Mouse (Mus musculus) embryonic facial prominence, embryonic 12.5 days (tissue): Measurements from ENCODE around the gene Plekha8. TPM values are rescaled to one million over a fixed set of nuclear protein-coding genes. Genes with fewer than 3 reads are reported as not detected.

Source experiments
- ATAC-seq: fragments of 200-750 bp; cut with Nextera tagmentation; 2 replicates; pipeline ENCODE4 v1.8.0; 2017; ENCODE audit not compliant: insufficient number of reproducible peaks, insufficient read depth, low FRiP score, low TSS enrichment
- H3K27ac ChIP-seq: fragments of 300-500 bp; sonication (generic); 2 replicates; pipeline ENCODE4 v1.5.1; 2016; ENCODE audit warnings: mild to moderate bottlenecking
- H3K27me3 ChIP-seq: fragments of 300-500 bp; sonication (generic); 2 replicates; pipeline ENCODE4 v1.6.1; 2016; ENCODE audit warnings: mild to moderate bottlenecking, moderate library complexity
- H3K36me3 ChIP-seq: fragments of 300-500 bp; sonication (generic); 2 replicates; pipeline ENCODE4 v1.6.1; 2016; ENCODE audit warnings: mild to moderate bottlenecking
- H3K4me1 ChIP-seq: fragments of 300-500 bp; sonication (generic); 2 replicates; pipeline ENCODE4 v1.6.1; 2016
- H3K4me2 ChIP-seq: fragments of 300-500 bp; sonication (generic); replicated peaks from 2 replicates; pipeline ENCODE4 v1.6.1; 2016; ENCODE audit warnings: mild to moderate bottlenecking, moderate library complexity
- H3K4me3 ChIP-seq: fragments of 300-500 bp; sonication (generic); 2 replicates; pipeline ENCODE4 v1.5.1; 2016; ENCODE audit warnings: mild to moderate bottlenecking
- H3K9ac ChIP-seq: fragments of 300-500 bp; sonication (generic); 2 replicates; pipeline ENCODE4 v1.6.1; 2016; ENCODE audit warnings: mild to moderate bottlenecking, moderate library complexity
- H3K9me3 ChIP-seq: fragments of 300-500 bp; sonication (generic); 2 replicates; pipeline ENCODE4 v1.6.1; 2016; ENCODE audit warnings: mild to moderate bottlenecking, moderate library complexity
- WGBS: fragments of 180-500 bp; shearing (Covaris S2); methylation state at CpG from one replicate; pipeline ENCODE4 v1.1.7; 2016; 5-methylcytosine and 5-hydroxymethylcytosine counted together
- polyA plus RNA-seq: library from polyadenylated mRNA; unstranded; fragments of >200 nt; fragmentation: Nextera tagmentation; extraction: Ambion mirVana; gene quantifications from 2 replicates; pipeline ENCODE4 v1.2.1, GENCODE M21; 2016

The Plekha8 gene
- polyA plus RNA-seq, 1 experiment from 2014 or later, result 23.3 TPM

DNA sequence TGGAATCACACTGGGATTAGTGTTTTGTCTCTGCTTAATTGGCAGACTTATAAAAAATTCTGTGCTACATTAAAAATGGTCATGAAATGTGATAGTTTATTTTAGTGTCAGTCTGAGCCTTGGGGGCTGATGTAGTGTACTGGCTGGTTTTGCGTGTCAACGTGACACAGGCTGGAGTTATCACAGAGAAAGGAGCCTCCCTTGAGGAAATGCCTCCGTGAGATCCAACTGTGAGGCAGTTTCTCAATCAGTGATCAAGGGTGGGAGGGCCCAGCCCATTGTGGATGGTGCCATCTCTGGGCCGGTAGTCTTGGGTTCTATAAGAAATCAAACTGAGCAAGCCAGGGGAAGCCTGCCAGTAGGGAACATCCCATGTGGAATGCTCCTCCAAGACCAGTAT lies 11.3 kb downstream of the Plekha8 start:
- Histone ChIP-seq H3K36me3 (peaks cover 6% of the 10 kb centered on the region; the same call in 1 of the 2 replicates), H3K4me3 (no peak overlapping the region), H3K9ac (no peak overlapping the region), H3K27ac (no peak overlapping the region), H3K27me3 (no peaks in the 10 kb centered on the region), H3K4me2 (no peak overlapping the region), H3K4me1 (no peaks in the 10 kb centered on the region), H3K9me3 (0 out of 2 replicates have a peak, but pooled peaks cover 4% of the 10 kb centered on the region)
- no peak for ATAC-seq
- WGBS, result 68% methylated on average over 4 of the region's 4 CpGs

DNA sequence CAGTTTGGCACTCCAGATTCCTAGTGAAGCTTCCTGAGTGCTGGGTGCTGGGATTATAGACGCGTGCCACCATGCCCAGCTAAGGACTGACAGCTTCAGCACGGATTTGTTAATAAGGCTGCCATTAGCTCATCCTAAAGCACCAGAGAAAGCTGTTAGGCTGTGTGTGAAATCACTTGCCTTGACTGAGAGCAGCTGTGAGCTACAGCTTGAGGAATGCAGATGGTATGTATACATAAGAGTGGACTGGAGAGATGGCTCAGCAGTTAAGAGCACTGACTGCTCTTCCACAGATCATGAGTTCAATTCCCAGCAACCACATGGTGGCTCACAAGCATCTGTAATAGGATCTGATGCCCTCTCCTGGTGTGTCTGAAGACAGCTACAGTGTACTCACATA lies 22.5 kb downstream of the Plekha8 start:
- Histone ChIP-seq H3K4me1 (no peaks in the 10 kb centered on the region), H3K27me3 (no peaks in the 10 kb centered on the region), H3K4me2 (no peak overlapping the region), H3K36me3 (peaks cover 29% of the 10 kb centered on the region; the same call in 1 of the 2 replicates), H3K27ac (no peak overlapping the region), H3K4me3 (no peak overlapping the region), H3K9ac (no peak overlapping the region), H3K9me3 (no peaks in the 10 kb centered on the region)
- WGBS, result 82% methylated on average over 3 of the region's 3 CpGs
- no peak for ATAC-seq

DNA sequence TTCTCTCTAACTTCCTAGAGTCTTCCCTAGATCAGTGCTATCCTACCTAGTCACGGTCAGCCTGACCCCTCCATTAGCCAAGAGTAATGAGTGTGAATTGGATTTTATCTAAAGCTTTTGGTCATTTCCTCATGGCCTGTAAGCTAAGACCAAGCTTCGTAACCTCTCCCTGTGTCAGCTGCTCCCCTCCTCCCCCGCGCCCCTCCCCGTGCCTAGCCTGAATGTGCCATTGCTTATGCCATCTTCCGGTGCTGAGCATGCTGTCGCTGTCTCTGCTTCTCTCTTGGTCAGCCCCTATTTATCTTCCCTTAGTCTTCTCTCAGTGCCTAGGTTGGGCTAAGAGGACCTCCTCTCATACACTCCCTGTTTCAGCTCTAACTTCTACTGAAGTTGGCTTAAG lies 24.6 kb downstream of the Plekha8 start:
- 89% methylated on average over 7 of the region's 7 CpGs for WGBS

DNA sequence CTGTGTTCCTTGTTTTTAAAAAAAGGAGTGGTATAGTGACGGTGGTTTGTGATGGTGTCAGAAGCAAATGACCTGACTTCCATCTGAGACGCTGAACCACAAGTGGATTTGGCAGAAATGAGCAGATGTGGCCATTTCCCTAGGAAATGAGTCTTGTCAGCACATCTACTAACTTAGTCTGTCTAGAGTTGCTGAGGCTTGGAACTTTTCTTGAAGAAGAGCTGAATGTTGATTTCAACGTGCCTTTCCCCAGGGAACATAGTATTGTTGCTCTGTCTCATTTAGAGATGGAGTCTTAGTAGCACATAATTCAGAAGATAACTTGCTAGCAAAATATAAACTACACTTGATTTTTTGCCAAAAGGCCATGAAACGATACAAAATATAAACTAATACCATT lies 25.4 kb downstream of the Plekha8 start:
- H3K27me3 ChIP-seq, result no peaks in the 10 kb centered on the region
- no peak overlapping the region for H3K4me3 ChIP-seq
- H3K27ac ChIP-seq, result no peak overlapping the region
- H3K4me1 ChIP-seq, result no peaks in the 10 kb centered on the region
- no peak for ATAC-seq
- no peaks in the 10 kb centered on the region for H3K9me3 ChIP-seq
- no peak overlapping the region for H3K4me2 ChIP-seq
- H3K9ac ChIP-seq, result no peak overlapping the region
- WGBS, result 76% methylated on average over 4 of the region's 4 CpGs
- peaks cover 42% of the 10 kb centered on the region for H3K36me3 ChIP-seq

More for the DNA sequence above, 24.6 kb downstream of the Plekha8 start:
- no peak overlapping the region for H3K4me2 ChIP-seq
- H3K36me3 ChIP-seq, result peaks cover 42% of the 10 kb centered on the region
- H3K4me3 ChIP-seq, result no peak overlapping the region
- H3K9me3 ChIP-seq, result no peaks in the 10 kb centered on the region
- ATAC-seq, result no peak
- no peaks in the 10 kb centered on the region for H3K4me1 ChIP-seq
- H3K27ac ChIP-seq, result no peak overlapping the region
- no peak overlapping the region for H3K9ac ChIP-seq
- H3K27me3 ChIP-seq, result no peaks in the 10 kb centered on the region

DNA sequence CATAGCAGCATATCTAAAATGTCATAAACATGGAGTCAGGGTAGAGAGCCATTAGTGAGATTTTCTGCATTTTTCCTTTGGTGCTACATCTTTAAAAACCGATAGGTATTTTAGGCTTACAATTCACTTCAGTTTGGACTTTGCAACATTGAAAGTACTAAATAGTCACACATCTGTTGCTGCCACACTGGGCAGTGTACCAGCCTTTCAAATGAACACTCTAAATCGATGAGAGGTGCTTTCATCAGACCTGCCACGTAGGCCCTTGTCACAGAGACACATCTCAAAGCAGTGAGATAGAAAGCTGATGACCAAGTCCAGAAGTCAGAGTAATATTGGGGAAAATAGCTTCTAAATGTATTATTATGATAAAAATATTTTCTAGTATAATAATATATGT lies 33.5 kb downstream of the Plekha8 start:
- Histone ChIP-seq H3K9me3 (no peaks in the 10 kb centered on the region), H3K4me2 (no peak overlapping the region)

DNA sequence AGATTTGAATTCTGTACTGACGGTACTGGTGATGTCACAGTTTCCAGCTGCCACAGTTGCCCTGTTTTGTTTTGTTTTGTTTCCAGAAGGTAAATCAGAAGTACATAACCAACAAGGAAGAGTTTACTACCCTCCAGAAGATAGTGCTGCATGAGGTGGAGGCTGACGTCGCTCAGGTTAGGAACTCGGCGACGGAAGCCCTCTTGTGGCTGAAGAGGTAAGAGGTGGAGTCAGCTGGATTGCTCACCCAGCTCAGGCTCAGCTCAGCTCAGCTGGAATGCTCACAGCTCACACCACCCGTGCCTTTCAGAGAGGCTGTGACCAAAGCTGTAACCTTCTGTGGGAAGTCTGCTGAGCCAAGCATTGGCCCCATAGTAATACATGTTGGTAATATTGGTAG lies 34.8 kb downstream of the Plekha8 start:
- no peak overlapping the region for H3K4me2 ChIP-seq
- H3K27me3 ChIP-seq, result no peaks in the 10 kb centered on the region
- no peaks in the 10 kb centered on the region for H3K9me3 ChIP-seq
- no peak overlapping the region for H3K4me3 ChIP-seq
- 32% methylated on average over 7 of the region's 7 CpGs for WGBS
- H3K36me3 ChIP-seq, result peaks cover 48% of the 10 kb centered on the region
- H3K4me1 ChIP-seq, result no peaks in the 10 kb centered on the region
- no peak overlapping the region for H3K27ac ChIP-seq
- no peak for ATAC-seq
- no peak overlapping the region for H3K9ac ChIP-seq

More for the DNA sequence above, 33.5 kb downstream of the Plekha8 start:
- Histone ChIP-seq H3K9ac (no peak overlapping the region), H3K4me3 (no peak overlapping the region), H3K27me3 (no peaks in the 10 kb centered on the region), H3K27ac (no peak overlapping the region), H3K36me3 (peaks cover 49% of the 10 kb centered on the region), H3K4me1 (no peaks in the 10 kb centered on the region)
- WGBS, result 87% methylated on average over 3 of the region's 3 CpGs
- no peak for ATAC-seq

DNA sequence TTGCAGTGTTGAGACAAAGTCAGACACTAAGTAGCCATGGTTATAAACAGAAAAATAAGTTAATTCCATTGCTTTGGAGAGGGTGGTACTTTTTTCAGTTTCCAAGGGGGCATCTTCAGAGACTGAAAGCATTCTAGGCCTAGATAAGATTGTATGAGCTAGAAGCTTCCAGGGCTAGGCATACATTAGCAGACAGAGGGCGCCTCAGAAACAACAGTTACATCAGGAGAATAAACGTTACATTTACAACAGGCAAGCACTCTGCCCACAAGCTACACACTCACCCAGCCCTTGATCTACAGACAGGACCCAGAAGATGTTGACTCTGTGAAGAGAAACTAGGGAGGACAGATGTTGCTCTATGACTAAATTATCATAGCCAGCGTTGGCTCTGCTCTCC lies 36.6 kb downstream of the Plekha8 start:
- H3K27ac ChIP-seq, result no peak overlapping the region

DNA sequence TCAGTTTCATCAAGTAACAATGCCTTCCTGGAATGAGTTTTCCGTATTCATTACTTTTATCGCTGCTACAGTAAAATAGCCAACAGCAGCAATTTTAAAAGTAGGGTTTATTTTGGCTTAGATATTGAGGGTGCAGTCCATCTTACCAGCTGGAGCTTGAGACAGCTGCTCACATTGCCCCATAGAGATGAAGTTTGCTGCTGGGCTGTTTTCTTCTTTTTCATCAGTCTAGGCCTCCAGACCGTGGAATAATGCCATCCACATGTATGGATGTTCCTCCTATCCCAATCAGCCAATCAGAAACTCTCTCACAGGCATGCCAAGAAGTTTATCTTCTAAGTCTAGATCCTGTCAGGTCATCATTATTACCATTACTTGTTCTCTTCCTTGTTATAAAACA lies 45.0 kb downstream of the Plekha8 start:
- Histone ChIP-seq H3K27ac (no peak overlapping the region), H3K4me1 (no peaks in the 10 kb centered on the region), H3K36me3 (peaks cover 39% of the 10 kb centered on the region), H3K4me3 (no peak overlapping the region), H3K9ac (no peak overlapping the region), H3K4me2 (no peak overlapping the region), H3K27me3 (no peaks in the 10 kb centered on the region), H3K9me3 (no peaks in the 10 kb centered on the region)
- ATAC-seq, result no peak
- WGBS, result 90% methylated on average over 3 of the region's 3 CpGs

More for the DNA sequence above, 36.6 kb downstream of the Plekha8 start:
- 50% methylated on average over 3 of the region's 3 CpGs for WGBS
- no peak for ATAC-seq
- peaks cover 43% of the 10 kb centered on the region for H3K36me3 ChIP-seq
- H3K4me1 ChIP-seq, result no peaks in the 10 kb centered on the region
- no peak overlapping the region for H3K9ac ChIP-seq
- no peaks in the 10 kb centered on the region for H3K27me3 ChIP-seq
- H3K9me3 ChIP-seq, result no peaks in the 10 kb centered on the region
- H3K4me2 ChIP-seq, result no peak overlapping the region
- no peak overlapping the region for H3K4me3 ChIP-seq

DNA sequence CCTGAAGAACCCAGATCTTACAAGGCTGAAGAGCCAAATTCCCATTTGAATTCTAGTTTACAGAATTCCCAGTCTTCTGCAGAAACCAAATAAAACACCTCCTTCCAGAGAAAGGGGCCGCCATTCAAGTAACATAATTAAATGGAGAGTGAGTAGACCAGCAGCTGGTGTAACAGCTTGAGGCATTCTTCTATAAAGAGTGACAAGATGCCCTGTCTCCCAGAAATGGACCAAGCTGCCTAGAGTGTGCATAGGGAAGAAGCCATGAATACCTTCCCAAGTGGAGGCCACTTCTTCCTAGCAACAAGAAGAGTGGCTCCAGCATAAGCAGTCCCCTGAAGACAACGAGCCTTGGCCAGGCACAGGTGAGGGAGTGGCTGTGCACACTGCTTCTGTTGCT lies 47.0 kb downstream of the Plekha8 start:
- no peaks in the 10 kb centered on the region for H3K27me3 ChIP-seq
- ATAC-seq, result no peak
- no peak overlapping the region for H3K27ac ChIP-seq
- no peak overlapping the region for H3K4me3 ChIP-seq
- no peaks in the 10 kb centered on the region for H3K9me3 ChIP-seq
- WGBS, result 90% methylated on average over 2 of the region's 2 CpGs
- no peak overlapping the region for H3K9ac ChIP-seq
- H3K4me1 ChIP-seq, result no peaks in the 10 kb centered on the region
- H3K4me2 ChIP-seq, result no peak overlapping the region
- H3K36me3 ChIP-seq, result peaks cover 34% of the 10 kb centered on the region

DNA sequence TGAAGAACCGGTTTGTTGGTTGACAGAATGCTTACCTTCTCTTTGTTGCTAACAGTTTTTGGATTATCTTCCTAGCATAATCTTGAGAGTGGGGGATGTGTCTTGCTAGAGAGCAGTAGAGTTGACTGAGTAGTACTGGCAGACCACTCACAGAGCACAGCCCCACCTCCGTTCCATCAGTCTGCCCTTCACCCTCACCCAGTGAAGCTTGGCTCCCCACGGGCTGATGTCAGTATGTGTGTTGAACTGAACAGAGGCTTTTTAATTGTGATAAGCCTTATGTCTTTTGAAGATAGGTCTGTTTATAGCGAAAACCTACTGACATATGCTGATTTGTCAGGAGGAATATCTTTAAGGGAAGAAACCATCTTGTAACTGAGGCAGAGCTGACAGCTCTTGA lies 48.3 kb downstream of the Plekha8 start:
- H3K4me2 ChIP-seq, result no peak overlapping the region
- no peak overlapping the region for H3K27ac ChIP-seq
- no peaks in the 10 kb centered on the region for H3K4me1 ChIP-seq
- peaks cover 34% of the 10 kb centered on the region for H3K36me3 ChIP-seq
- ATAC-seq, result no peak
- no peaks in the 10 kb centered on the region for H3K27me3 ChIP-seq
- H3K9ac ChIP-seq, result no peak overlapping the region
- H3K4me3 ChIP-seq, result no peak overlapping the region
- H3K9me3 ChIP-seq, result no peaks in the 10 kb centered on the region
- 85% methylated on average over 4 of the region's 4 CpGs for WGBS

DNA sequence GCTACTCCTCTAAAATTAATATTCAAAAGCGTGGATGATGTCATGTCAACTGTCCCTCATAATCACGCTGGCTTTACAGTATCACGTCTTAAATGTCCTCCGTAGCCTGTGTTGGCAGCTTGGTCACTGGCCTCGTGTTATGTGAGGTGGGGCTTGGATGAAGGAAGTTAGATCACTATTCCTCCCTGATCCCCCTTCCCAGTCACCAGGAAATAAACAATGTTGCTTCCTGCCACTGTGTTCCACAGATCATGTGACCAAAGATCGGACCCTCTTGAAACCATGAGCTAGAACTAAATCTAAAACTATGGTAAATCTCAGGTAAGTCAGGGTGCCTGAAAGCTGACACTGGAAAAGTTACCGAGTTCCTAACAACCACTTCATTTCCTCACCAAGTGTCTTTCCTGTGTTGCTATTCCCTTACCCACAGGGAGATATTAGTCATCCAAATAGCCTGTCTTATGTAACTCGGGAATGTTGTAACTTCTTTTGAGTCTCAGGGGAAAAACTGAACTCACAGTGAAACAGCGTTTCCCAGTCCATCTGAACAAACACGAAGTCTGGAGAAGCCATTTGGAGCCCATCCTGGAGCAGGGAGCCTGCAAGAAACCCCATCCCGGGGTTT lies 60.7 kb downstream of the Plekha8 start:
- H3K27ac ChIP-seq, result no peak overlapping the region
- H3K9ac ChIP-seq, result no peak overlapping the region
- ATAC-seq, result no peak
- H3K9me3 ChIP-seq, result no peaks in the 10 kb centered on the region
- H3K27me3 ChIP-seq, result no peaks in the 10 kb centered on the region
- H3K4me1 ChIP-seq, result no peaks in the 10 kb centered on the region
- no peak overlapping the region for H3K4me2 ChIP-seq
- no peaks in the 10 kb centered on the region for H3K36me3 ChIP-seq
- WGBS, result 79% methylated on average over 11 of the region's 11 CpGs
- H3K4me3 ChIP-seq, result no peak overlapping the region

DNA sequence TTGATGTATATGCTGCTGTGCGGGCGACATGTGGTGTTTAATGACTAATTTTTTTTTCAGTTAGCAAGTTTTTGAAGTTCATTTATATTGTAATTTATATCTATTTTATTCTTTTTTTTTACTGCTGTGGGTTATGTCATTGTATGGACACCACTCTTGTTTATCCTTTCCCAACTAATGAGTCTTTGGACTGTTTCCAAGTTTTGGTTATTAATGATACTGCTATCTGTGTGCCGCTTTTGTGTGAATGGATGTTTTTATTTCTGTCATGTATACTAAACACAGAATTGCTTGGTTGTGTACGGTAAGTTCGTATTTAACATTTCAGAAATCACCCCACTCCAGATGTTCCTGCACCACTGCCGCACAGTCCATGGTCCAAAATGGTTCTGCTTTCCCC lies 63.0 kb downstream of the Plekha8 start:
- no peak overlapping the region for H3K4me3 ChIP-seq
- H3K4me1 ChIP-seq, result no peaks in the 10 kb centered on the region
- WGBS, result 89% methylated on average over 6 of the region's 6 CpGs
- no peak overlapping the region for H3K9ac ChIP-seq
- no peaks in the 10 kb centered on the region for H3K36me3 ChIP-seq
- no peak overlapping the region for H3K27ac ChIP-seq
- H3K9me3 ChIP-seq, result no peaks in the 10 kb centered on the region
- no peaks in the 10 kb centered on the region for H3K27me3 ChIP-seq
- no peak for ATAC-seq
- H3K4me2 ChIP-seq, result no peak overlapping the region
